Mouse (Mus musculus) gastrocnemius, postnatal 10 days (tissue): ENCODE measurements around the gene Ramp1. TPM values are rescaled to one million over a fixed set of nuclear protein-coding genes. Genes with fewer than 3 reads are reported as not detected.
A peak's percentile ranks its signal among the peaks of the same experiment; 100 is the strongest.

Experiments used
- DNase-seq: peaks from one replicate; pipeline ENCODE4 v3.0.0; 2021; ENCODE audit warnings: mixed read lengths
- total RNA-seq, 2 experiments: library from RNA; stranded (reverse); gene quantifications; 2 replicates each; pipeline ENCODE4 v1.2.3; 2021

The Ramp1 gene
- total RNA-seq, 2 experiments from 2014 or later: 43.7 to 47.1 TPM

DNA sequence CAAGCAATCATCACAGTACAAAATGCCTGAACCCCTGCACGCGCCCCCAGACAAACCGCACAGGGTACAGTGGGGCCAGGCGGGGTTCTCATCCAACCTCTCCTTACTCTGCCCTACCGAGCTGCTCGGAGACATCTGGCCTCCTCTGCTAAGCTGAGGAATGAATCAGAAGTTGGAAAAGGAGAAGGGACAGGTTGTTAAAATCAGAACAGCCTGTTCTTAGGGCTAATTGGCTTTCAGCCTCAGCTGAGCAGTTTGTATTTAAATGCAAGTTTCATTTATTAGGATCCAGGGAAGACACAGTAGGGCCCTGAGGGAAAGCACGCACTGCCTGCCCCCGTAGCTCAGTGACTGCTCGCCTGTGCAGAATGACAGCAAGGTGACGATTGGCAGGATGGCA, 20.2 kb downstream of the Ramp1 start:
- DNase-seq: no peak

DNA sequence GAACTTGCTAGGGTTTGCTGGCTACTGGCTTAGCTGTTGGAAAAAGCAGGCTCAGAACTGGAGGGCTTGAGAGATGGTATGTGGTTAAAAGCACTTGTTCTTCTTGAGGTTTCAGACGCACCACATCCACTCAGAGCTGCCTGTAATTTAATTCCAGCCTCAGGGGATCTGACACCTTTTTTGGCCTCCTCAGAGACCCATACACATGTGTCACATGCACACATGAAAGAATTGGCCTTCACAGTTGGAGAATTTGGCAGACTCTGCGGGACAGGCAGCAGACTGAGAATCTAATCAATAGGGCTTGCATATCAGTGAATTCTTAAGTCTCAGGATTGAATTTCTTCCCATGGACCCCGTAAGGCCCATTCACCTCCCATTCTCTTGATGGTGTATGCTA, 21.5 kb downstream of the Ramp1 start:
- no peak for DNase-seq

DNA sequence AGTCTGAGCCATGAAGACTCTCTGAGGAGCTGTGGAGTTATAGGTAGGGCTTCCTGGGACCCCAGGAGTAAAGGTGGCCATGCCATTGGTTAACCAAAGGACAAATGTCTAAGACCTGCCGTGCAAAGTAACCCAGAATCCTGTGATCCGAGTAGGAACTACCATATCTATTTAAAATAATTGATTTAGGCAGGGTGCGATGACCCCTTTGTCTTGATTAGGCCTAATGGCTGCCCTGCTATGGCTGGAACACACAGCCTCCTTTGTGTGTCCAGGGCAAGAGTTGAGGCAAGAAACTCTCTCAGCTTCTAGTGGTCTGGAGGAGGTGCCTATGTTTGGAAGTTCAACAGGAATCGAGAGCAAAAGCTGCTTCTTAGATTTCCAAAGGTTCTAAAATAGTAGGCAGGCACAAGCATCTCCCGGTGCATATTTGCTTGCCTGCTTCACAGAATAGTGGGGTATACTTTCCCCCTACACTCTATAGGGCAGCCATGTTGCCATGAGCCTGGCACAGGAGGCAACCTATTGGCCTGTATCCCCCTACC, 24.7 kb downstream of the Ramp1 start:
- DNase-seq: no peak

DNA sequence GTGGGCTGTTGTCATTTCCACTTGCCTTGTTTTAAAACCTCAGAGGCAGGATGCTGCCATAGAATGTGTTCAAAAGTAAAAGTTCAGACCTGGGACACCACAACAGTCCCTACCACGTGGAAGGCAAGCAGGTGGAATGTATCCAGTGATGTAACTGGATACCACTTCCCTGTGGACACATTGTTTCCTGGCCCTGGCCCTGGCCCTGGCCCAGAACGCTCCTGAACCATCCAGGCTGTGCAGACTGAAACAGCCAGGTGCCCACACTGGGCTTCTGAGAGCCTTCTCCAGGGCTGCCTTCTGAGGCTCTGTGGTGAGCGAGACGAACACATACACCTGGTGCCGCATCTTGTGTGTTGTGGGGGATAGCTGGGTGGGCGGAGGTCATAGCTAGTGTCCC, 26.0 kb downstream of the Ramp1 start:
- DNase-seq: no peak

DNA sequence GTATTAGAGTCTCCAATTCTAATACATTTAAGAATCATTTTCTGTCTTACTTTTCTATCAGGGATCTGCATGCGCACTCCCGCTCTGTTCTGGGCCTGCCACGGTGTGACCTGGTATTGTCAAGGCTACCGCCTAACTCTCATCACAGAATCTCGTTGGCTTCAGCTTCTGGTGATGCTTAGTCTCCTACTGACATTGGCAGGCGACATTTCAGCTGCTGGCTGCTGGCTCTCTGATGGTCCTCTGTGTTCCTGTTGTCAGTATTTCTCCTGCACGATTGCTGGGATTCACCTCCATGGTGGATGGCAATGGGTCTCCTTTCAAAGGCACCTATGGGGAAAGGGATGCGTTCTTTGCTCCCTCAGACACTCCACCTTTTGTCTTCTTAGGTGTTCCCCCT, 26.7 kb downstream of the Ramp1 start:
- DNase-seq: no peak

DNA sequence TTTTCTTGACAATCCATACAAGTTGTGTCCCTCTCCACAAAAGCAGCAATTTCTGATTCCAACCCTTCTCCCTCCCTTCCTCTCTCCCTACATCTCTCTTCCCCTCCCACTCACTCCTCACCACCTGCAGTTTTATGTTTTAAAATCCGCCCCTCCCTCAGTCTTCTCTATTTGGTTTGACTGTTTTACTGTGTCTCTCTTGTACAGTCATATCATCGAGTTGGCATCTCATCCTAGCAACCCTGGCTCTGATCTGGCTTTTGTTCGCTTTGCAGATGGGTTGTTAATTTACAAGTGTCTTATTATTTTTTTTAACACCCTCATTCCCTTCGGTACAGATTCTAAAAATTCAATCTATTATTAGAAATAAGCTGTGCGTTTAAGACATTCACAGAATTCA, 27.3 kb downstream of the Ramp1 start:
- no peak for DNase-seq

DNA sequence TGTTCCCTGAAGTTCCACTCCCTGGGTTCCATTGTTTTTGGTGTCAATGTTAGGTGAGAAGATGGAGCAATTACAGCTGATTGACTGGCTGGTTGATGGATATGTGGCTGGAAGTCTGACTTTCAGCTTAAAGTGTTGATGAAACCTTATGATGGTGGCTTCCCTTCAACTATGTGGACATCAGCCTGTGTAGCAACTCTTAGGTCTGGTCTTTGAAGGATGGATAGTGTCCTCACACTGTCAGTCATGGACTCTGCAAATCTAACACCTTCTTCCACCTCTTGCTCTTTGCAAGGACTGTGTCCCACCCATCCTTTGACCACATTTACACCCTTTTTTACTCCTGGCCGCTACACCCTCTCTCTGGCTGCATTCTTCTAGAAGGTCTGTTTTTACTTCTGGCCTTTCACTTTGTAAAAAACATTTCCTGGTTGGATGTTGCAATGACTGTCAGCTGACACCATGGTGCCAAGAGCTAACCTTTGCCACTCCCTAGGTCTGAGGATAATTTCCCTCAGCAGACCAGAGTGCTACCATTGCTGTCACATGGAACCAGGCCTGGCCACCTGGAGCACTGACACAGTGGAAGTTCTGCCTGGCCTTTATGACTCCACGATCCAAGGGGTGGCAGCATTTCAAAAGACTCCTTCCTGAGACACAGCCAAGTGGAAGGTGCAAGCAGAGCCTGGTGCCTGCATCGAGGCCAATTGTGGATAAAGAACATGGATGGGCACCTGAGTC, 27.9 kb downstream of the Ramp1 start:
- DNase-seq: no peak

DNA sequence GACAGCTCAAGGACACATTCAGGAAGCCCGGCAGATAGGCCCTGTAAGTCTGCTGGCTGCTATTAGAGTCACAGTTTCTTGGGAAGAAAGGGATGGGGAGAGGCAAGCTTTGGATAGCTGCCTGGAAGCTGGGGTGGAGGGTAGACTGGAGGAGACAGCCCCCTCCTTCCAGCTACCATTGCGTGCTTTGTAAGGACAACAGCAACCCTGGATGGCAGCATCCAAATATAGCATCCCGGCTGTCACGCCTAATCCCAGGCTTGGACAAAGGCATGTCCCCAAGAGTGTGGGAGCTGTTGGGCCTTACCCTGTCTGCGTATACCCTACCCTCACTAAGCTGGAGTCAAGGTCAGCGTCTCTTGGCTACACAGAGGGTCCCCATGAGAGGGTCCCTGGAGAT, 29.7 kb downstream of the Ramp1 start:
- peak; percentile 28 for DNase-seq

DNA sequence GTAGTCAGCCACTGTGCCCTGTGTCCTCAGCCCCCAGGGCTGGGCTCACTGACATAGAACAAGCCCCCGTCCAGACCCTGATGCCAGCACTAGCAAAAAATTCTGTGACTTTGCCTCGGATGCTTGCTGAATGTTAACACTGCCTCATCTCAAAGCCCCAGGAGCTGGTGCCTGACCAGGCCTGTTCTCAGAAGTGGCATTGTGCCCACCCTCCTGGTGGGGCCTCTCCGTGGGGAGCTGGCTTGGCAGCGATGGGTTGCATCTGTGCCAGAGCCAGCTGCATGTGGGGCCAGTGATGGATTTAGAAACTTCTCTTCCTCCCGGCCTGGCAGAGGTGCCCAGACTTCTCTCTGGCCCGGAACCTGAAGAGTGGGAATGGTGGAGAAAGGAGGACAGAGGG, 30.2 kb downstream of the Ramp1 start:
- DNase-seq: peak; percentile 83

DNA sequence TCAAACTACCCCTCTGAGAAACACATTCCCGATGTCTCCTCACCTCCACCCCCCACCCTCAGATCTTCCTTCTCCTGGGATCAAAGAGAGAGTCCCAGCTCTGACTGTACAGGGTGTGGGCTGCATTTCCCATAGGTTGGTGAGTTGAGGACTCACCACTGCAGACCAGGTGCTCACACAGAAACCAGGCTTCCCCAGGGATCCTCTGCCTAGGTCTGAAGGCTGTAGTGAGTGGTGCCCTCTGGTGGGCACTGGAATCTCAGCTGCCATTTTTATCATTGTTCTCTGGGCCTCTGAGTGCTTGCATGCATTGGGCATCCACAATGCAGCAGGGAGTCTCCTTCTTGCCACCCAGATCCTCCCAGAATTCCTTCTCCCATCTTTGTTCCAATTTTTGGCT, 31.5 kb downstream of the Ramp1 start:
- DNase-seq: peak; percentile 42

DNA sequence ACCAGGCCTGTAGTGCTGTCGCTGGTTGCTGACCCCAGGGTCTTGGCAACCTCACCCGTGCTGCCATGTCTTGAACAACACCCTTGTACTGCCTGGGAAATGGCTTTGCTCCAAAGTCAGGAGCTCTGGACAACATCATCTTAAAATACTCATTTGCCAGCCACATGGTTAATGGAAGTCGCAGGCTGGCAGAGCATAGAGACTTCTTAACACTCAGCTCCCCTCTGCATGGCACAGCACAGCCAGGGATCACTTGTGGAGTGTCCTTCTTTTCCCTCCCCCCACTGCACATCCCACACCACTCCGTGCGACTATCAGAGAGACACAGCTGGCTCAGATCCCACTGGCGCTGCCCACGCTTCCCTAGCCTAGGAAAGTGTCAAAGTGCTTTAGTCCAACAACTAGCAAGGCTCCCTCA, 32.0 kb downstream of the Ramp1 start:
- DNase-seq: no peak

DNA sequence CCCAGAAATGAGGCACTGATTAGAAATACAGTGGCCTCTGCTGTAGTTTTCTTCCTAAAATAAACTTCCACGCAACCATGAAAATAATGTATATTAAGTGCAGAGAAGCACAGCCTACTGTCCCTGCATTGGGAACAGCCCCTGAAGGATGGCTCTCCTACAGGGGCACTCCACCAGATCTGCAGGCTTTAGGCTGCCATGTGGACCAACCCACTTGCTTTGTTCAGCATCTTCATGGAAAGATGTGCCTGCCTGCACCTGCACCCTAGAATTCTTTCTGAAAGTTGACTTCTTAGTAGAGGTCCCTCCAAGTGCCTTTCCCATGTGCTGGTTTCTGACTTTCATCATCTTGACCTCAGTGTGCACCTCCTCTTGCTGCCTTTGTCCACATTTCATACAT, 35.6 kb downstream of the Ramp1 start:
- DNase-seq: no peak

DNA sequence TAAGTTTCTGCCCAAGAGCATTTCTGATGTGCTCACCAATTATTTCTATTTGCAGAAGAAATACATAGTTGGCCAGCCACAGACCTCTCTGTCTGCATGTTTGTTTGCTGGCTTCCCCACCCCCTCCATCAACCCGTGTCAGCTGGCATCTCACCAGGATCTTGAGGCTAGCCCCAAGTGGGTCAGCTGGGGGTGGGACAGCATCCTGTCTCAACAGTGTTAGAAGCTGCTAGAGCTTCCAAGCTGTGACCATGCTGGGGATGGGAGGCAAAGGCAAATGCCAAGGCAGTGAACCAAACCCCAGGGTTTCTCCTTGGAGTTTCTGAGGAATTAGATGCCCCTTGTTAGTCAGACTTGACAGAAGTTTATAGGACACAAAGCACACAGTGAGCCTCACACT, 36.4 kb downstream of the Ramp1 start:
- DNase-seq: no peak

DNA sequence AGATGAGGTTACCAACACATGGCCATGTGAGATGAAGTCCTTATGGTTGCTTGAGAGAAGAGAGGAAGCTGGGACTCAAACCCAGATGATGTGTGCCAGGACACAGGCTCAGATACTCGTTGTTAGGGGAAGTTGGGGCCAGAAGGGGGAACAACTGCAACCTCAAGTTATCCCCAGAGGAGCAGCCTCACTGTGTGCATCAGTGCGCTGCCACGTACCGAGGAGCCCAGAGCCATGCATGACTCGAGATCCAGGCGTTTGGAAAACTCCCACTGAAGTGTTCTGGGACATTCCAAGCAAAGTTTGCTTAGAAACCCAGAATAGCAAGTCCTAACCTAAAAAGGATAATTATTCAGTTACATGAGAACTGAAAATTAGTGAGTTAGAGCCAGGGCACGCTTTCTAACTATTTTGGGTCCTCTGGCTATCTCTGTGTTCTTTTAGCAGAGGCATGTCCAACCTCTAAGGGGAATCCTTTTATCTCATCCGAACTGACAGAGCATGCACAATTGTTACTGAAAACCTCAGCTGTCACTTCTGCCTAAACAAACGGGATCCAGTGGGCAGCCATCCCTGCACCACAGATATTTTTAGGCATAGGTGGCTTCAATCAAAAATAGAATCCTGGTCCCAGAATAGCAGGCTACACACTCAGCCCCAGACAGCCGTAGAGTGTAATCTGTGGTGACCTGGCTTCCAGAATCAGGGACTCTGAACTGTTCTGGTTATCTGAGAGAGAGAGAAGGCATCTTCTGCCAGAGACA, 37.1 kb downstream of the Ramp1 start:
- DNase-seq: no peak

DNA sequence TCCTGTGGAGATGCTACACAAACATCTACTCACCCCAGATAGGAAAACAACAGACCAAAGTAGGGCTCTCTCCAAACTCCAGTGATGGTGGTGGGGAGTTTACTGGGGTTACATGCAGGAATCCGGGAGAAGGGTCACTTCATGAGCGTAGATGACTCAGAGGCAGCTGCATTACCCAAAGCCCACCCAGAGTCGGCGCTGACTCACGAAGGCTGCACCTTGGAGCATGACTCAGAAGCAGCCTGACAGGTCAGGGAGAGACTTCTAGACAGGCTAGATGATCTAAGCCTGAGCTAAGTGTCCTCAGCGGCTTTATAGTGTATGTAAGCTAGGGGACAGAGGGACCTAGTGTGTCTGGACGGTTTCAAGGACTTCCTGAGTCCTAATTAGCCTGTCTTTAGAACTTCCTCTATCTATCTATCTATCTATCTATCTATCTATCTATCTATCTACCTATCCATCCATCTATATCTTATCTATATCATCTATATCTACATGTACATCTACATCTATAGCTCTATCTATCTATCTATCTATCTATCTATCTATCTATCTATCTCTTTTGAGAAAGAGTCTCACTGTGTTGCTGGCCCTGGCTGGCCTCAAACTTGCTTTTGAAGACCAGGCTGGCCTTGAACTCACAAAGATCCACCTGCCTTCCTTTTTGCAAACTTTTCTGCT, 40.2 kb downstream of the Ramp1 start:
- DNase-seq: no peak

DNA sequence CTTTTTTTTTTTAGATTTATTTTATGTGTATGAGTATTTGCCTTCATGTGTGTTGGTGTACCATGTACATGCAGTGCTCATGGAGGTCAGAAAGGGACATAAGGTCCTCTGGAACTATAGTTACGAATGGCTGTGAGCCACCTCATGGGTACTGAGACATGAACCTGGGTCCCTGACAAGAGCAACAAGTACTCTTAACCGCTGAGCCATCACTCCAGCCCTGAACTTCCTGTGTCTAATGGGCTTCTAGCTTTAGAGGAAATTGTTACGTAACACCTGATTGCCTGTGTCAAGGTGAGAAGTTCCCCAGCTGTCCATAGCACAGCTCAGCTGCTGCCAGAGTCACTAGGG, 40.7 kb downstream of the Ramp1 start:
- no peak for DNase-seq

DNA sequence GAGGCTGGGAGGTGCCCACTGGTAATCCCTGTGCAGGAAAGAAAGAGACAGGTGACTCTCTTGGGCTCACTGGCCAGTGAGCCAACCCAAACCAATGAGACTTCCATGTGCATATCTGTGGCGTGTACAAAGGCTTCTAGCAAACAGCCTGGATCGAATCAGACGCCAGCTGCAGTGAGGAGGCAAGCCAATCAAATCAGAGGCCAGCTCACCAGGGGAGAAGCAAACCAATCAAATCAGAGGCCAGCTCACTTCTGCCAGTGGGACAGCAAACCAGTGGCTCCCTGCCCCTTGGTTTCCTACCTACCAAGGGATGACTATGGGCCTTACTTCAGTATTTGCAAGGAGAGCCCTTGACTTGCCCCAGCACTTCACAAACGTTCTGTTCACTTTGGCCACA, 46.9 kb downstream of the Ramp1 start:
- DNase-seq: no peak

DNA sequence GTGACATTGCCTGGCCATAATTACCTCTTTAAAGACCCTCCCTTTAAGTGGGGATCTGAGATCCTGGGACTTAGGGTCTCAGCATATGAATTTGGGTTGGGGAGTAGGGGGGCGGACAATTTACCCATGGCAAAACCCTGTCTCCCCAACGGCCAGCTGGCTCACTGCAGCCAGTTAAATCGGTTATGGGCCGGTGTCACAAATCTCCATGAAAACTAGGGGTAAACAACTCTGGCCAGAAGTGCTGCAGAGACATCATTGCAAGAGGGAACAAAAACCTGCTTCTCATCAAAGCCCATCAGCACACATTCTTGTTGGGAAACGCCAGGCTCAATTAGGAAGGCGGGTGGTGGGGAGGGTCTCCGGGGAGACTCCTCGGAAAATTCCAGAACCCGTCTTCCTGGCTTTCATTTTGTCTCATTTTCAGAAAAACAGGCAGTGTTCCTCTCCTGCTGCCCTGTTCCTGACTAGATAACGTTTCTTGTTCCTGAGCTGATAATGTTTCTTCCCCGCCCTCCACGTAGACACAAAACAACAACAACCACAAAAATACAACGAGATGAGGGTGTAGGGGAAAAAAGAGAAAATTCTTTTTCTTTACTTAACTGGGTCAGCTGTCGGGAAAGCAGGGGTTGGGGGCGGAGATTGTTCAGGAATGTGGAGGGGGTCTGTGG, 47.9 kb downstream of the Ramp1 start:
- no peak for DNase-seq

DNA sequence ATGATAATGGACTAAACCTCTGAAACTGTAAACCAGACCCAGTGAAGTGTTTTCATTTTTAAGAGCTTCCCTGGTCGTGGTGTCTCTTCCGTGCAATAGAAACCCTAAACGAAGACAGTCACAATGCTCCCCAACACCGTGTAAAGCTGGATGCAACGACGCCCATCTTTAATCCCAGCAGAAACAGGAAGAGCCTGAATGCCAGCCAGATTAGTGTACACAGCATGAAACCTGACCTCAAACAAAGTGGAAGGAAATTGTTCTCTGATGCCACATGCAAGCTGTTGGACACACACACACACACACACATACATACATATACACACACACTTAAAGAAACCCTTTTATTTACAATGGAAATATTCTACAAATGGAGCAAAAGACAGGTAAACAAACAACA, 51.5 kb downstream of the Ramp1 start:
- no peak for DNase-seq

DNA sequence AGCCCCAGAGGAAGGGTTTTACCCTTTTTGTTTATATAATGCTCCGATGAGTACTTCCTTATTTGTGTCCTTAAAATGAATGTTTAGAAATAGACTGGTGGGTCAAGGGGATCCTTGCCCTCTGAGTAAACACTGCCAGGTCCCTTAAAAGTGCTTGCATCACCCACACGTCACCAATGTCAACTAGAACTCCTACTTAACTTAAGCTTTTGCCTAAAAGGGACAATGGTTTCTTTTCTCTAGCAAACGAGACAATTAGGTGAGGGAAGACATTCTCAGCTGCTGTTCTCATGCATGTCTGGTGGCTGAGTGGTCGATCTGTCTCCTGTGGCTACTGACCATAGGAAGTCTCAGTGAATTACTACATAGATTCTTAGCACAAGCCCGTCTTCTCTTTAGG, 52.3 kb downstream of the Ramp1 start:
- no peak for DNase-seq

DNA sequence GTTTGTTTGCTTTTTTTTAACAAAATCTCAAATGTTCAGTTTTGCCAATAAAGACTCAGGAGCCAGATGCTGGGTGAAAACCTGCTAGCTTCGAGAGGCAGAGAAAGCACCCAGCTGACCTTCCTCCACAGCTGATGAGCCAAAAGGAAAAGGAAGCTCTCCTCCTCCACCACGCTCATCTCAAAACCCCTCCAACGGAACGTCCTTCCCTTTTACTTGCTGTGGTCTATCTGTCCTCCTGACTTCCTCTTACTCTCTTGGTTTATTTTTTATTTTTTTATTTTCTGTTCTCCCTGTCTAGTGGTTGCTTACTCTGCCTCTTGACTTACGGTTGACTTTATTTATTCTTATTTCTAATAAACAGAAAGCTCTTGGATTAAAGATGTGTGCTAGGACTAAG, 55.8 kb downstream of the Ramp1 start:
- DNase-seq: no peak

DNA sequence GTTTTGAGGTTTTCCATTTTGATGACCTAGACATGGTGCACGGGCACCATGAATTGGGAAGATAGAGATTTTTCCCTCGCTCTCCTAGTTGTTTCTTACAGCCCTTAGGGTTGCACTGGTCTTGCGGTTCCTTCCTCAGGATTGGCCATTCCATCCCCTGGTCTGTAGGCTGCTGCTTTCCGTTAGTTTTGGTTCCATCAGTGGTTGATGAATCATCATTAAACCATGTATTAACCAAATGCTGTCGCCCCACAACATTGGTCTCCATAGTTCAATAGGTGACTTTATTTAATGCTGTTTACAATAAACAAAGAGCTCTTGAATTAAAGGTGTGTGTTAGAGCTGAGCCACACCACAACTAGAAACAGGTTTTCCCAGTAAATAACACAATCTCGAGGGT, 58.1 kb downstream of the Ramp1 start:
- DNase-seq: no peak

DNA sequence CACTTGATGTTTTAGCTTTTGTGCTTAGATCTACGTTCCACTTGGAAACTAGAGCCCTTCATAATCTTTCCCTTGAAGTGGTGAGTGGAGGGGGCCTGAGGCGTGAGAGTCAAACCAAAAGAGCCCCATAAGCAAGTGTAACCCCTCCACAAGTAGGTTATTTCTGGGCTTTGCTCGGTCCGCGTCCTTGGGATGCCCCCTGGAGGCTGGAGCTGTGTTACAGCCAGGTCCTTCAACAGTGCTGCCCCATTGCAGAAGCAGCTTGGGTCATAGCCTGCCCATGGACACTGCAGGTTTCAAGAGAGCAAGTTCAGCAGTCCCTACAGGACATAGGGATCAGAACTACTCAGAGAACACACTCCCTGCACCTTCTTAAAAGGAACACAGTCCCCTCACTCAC, 59.5 kb downstream of the Ramp1 start:
- DNase-seq: peak; percentile 67
